1 mouse cellular context compared by ENCODE assay signal in the genomic region with DNA sequence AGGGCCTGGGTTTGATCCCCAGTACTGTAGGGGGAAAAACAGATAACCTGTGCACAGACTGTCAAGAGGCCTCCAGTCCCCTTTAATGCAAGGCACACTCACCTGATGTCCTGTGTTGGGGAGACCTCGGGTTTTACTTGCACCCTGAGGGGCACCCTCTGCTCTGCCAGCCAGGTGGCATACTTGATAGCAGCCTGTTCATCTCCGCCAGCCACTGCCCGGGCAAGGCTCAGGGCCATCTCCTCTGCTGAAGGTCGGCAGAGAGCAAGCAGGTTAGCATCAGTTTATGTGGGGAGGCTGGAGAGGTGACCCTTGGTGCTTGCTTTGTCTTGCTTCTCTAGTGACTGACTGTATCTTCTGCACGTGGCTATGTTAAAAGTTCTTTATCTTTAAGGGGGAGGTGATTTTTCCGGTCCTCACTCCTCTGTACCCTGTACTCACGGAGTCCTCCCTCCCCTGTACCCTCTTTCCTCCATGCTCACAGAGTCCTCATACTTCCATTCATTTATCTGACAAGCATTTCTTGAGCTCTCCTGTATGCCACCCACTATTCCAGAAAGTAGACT.
TF ChIP-seq lines count a peak whose summit lies in the region.

No protein-coding gene starts in this region.

TF ChIP-seq in MEL, 35 proteins besides CTCF, POLR2A, EP300 and RAD21 (continued from another document):
- TF ChIP-seq TAL1 (IDR thresholded peaks at IDR 0.05; ENCODE audit: low read length), result peak; percentile 32; the same call in 1 of the 2 replicates
- TF ChIP-seq GATA1 (IDR thresholded peaks at IDR 0.05; ENCODE audit: low read depth, low read length), result 0 out of 2 replicates have a peak, but pooled peaks have one; percentile 26
- no peak for TF ChIP-seq UBTF (IDR thresholded peaks at IDR 0.05; ENCODE audit: borderline replicate concordance, insufficient read depth, low read depth, low read length)
- peak; percentile 8; the same call in 1 of the 2 replicates for TF ChIP-seq SIN3A (IDR thresholded peaks at IDR 0.05; ENCODE audit: low read length)
- TF ChIP-seq MXI1 (IDR thresholded peaks at IDR 0.05; ENCODE audit: low read depth, low read length), result peak; percentile 87
- peak; percentile 80 for TF ChIP-seq BHLHE40 (IDR thresholded peaks at IDR 0.05; ENCODE audit: borderline replicate concordance, low read depth, low read length)
- TF ChIP-seq MYC (IDR thresholded peaks at IDR 0.05; ENCODE audit: low read depth, low read length), result peak; percentile 89
- peak; percentile 23; the same call in 1 of the 2 replicates for TF ChIP-seq NELFE (IDR thresholded peaks at IDR 0.05; ENCODE audit: low read depth, low read length)
- TF ChIP-seq ETS1 (IDR thresholded peaks at IDR 0.05; ENCODE audit: low read depth, low read length), result no peak
- no peak for TF ChIP-seq MEF2A (IDR thresholded peaks at IDR 0.05; ENCODE audit: extremely low read depth, insufficient replicate concordance, low read depth, low read length, poor library complexity, severe bottlenecking)
- TF ChIP-seq GABPA (IDR thresholded peaks at IDR 0.05; ENCODE audit: low read depth, low read length), result no peak
